Mouse (Mus musculus) limb, embryonic 10.5 days (tissue): ENCODE data around the gene Spata31d1a. TPM values are rescaled to one million over a fixed set of nuclear protein-coding genes. Genes with fewer than 3 reads are reported as not detected.
A peak's percentile ranks its signal among the peaks of the same experiment; 100 is the strongest.

Source experiments
- DNase-seq: peaks from one replicate; pipeline ENCODE4 v3.0.0-alpha.2; 2017; ENCODE audit warnings: low spot score
- H3K27ac ChIP-seq: fragments of 300-500 bp; sonication (generic); 2 replicates; pipeline ENCODE4 v1.5.1; 2016; ENCODE audit warnings: mild to moderate bottlenecking
- H3K27me3 ChIP-seq: fragments of 300-500 bp; sonication (generic); 2 replicates; pipeline ENCODE4 v1.6.1; 2016; ENCODE audit warnings: low read depth, mild to moderate bottlenecking; ENCODE audit not compliant: poor library complexity, severe bottlenecking
- H3K36me3 ChIP-seq: fragments of 300-500 bp; sonication (generic); 2 replicates; pipeline ENCODE4 v1.6.1; 2016; ENCODE audit warnings: mild to moderate bottlenecking, moderate library complexity
- H3K4me1 ChIP-seq: fragments of 300-500 bp; sonication (generic); 2 replicates; pipeline ENCODE4 v1.6.1; 2016
- H3K4me3 ChIP-seq: fragments of 300-500 bp; sonication (generic); 2 replicates; pipeline ENCODE4 v1.5.1; 2016; ENCODE audit warnings: mild to moderate bottlenecking, moderate library complexity
- H3K9me3 ChIP-seq: fragments of 300-500 bp; sonication (generic); replicated peaks from 2 replicates; pipeline ENCODE4 v1.6.1; 2016; ENCODE audit warnings: mild to moderate bottlenecking
- WGBS: fragments of 180-500 bp; shearing (Covaris S2); methylation state at CpG from one replicate; pipeline ENCODE4 v1.1.7; 2016; 5-methylcytosine and 5-hydroxymethylcytosine counted together
- polyA plus RNA-seq: library from polyadenylated mRNA; unstranded; fragments of >200 nt; fragmentation: Nextera tagmentation; extraction: Ambion mirVana; gene quantifications from 2 replicates; pipeline ENCODE4 v1.2.1, GENCODE M21; 2016

Spata31d1a gene
- polyA plus RNA-seq, 1 experiment from 2014 or later = not detected

DNA sequence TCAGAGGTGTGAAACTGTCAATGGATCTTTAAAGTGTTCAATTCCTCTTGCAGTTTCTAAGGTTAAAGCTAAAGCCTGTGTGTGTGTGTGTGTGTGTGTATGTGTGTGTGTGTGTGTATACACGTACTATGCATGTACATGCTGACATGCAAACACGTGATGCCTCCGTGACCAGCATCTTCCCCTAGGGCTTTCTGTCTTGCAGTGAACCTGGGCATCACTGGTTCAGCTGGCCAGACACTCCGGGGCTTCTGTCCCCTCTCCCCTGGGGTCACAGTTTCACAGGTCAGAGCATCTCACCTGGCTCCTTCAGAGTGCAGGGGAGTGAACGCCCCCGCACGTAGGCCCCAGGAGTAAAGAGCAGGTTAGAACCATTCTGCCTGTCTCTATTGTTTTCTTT lies 36.5 kb downstream of the Spata31d1a start:
- H3K27me3 ChIP-seq = no peaks in the 10 kb centered on the region
- peaks cover 35% of the 10 kb centered on the region for H3K4me1 ChIP-seq
- no peaks in the 10 kb centered on the region for H3K9me3 ChIP-seq
- peak overlapping the region; percentile 87 for H3K4me3 ChIP-seq
- 53% methylated on average over 7 of the region's 7 CpGs for WGBS
- H3K27ac ChIP-seq = peak overlapping the region; percentile 96
- H3K36me3 ChIP-seq = peaks cover 19% of the 10 kb centered on the region
- peak; percentile 44 for DNase-seq

DNA sequence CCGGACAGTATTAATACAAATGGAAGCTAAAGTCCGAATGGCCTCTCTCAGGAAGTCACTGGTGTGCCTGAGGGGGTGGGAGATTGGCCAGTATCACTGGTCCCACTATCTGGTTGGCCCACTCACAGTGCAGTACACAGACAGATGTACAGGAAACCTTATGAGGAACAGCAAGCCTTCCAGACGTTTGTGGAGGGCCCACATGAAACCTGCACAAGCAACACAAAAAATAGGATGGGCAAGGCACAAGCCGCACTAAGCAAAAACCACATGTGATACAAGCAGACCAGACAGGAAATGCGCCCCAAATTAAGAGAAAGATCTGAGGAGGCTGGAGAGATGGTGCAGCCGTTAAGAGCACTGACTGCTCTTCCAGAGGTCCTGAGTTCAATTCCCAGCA lies 37.9 kb downstream of the Spata31d1a start:
- peaks cover 21% of the 10 kb centered on the region for H3K36me3 ChIP-seq
- WGBS = 79% methylated on average over 6 of the region's 6 CpGs
- no peak overlapping the region for H3K4me3 ChIP-seq
- peaks cover 40% of the 10 kb centered on the region for H3K4me1 ChIP-seq
- no peaks in the 10 kb centered on the region for H3K27me3 ChIP-seq
- DNase-seq = no peak
- H3K27ac ChIP-seq = no peak overlapping the region
- no peaks in the 10 kb centered on the region for H3K9me3 ChIP-seq

DNA sequence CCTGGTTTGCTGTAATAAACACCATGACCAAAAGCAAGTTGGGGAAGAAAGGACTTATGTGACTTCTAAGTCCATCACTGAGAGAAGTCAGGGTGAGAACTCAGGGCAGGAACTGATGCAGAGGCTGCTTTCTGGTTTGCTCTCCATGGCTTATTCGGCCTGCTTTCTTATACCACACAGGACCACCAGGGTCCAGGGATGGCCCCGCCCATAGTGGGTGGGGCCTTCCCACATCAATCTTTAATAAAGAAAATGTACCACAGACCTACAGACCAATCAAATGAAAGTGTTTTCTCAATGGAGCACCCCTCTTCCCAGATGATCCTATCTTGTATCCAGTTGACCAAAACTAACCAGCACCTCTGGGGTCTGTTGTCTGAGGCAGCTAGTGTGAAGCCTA lies 38.6 kb downstream of the Spata31d1a start:
- DNase-seq = no peak
- peaks cover 28% of the 10 kb centered on the region for H3K36me3 ChIP-seq
- H3K9me3 ChIP-seq = no peaks in the 10 kb centered on the region
- no peaks in the 10 kb centered on the region for H3K27me3 ChIP-seq
- H3K27ac ChIP-seq = no peak overlapping the region
- H3K4me3 ChIP-seq = no peak overlapping the region
- WGBS = 86% methylated on average over 2 of the region's 2 CpGs
- peaks cover 40% of the 10 kb centered on the region for H3K4me1 ChIP-seq

DNA sequence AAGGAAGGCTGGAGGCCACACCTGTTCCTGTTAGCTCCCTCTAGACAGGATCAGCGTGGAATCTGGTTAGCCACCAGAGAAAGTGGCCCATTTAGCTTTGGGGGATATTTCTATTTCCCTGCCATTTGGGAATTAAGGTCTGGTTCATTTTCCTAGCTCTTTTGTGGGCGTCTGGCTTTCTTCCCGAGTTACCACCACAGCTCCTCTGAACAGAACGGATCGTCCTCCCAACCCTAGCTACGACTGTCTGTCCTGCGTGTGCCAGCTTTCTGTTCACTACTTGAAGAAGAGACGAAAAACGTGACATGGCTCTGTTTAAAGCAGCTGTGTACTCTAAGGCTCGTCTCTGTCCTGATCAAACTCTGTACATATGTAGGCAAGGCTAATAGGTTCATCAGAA lies 40.2 kb downstream of the Spata31d1a start:
- no peak for DNase-seq
- no peaks in the 10 kb centered on the region for H3K27me3 ChIP-seq
- 93% methylated on average over 10 of the region's 10 CpGs for WGBS
- H3K36me3 ChIP-seq = peaks cover 44% of the 10 kb centered on the region
- peaks cover 32% of the 10 kb centered on the region for H3K4me1 ChIP-seq
- no peak overlapping the region for H3K27ac ChIP-seq
- H3K9me3 ChIP-seq = no peaks in the 10 kb centered on the region
- H3K4me3 ChIP-seq = no peak overlapping the region

DNA sequence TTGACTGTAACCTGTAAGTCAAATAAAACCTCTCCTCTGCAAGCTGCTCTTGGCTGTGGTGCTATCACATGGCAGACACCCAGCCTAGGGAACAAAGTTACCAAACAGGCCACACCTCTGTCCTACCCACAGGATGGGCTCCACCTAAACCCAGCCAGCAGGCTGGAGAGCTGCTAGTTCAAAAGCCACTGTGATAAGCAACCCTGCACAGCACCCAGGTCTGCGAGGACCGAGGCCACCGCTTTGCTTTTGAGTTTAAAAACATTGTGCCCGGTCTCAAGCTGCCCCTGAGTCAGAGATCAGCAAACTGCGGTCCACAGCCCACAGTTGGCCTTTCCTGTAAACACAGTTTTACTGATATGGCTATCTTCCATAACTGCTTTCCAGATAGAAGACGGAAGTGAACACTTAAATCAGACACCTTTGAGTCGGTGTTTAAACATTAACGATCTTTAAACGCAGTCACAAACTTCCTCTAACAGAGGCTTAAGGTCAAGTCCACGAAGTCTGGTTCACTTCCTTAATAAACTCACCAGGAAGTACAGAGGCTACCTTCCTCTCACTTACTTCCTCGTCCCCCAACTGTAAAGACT lies 41.5 kb downstream of the Spata31d1a start:
- Histone ChIP-seq H3K27me3 (no peaks in the 10 kb centered on the region), H3K9me3 (no peaks in the 10 kb centered on the region), H3K4me3 (no peak overlapping the region), H3K27ac (peak overlapping the region; percentile 8; the same call in 1 of the 2 replicates), H3K4me1 (peaks cover 19% of the 10 kb centered on the region), H3K36me3 (peaks cover 57% of the 10 kb centered on the region)
- 75% methylated on average over 11 of the region's 11 CpGs for WGBS
- no peak for DNase-seq

DNA sequence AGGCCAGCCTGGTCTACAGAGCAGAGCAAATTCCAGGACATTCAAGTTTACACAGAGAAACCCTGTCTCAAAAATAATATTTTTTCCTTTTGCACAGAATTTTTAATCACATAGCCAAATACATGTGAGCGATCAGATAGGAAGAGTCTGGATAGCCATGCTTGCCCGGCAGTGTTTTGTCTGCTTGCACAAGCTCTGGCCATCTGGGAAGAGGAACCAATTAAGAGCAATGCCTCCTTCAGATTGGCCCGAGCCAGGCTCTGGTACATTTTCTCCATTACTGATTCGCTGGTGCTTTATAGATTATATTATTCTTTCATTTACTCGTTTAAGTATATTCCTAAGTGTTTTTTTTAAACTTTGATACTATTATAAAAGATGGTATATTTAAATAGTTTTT lies 42.4 kb downstream of the Spata31d1a start:
- Histone ChIP-seq H3K9me3 (no peaks in the 10 kb centered on the region), H3K4me1 (peaks cover 13% of the 10 kb centered on the region), H3K4me3 (no peak overlapping the region), H3K27ac (no peak overlapping the region), H3K27me3 (no peaks in the 10 kb centered on the region), H3K36me3 (peaks cover 65% of the 10 kb centered on the region)
- DNase-seq = no peak
- 93% methylated on average over 5 of the region's 5 CpGs for WGBS

DNA sequence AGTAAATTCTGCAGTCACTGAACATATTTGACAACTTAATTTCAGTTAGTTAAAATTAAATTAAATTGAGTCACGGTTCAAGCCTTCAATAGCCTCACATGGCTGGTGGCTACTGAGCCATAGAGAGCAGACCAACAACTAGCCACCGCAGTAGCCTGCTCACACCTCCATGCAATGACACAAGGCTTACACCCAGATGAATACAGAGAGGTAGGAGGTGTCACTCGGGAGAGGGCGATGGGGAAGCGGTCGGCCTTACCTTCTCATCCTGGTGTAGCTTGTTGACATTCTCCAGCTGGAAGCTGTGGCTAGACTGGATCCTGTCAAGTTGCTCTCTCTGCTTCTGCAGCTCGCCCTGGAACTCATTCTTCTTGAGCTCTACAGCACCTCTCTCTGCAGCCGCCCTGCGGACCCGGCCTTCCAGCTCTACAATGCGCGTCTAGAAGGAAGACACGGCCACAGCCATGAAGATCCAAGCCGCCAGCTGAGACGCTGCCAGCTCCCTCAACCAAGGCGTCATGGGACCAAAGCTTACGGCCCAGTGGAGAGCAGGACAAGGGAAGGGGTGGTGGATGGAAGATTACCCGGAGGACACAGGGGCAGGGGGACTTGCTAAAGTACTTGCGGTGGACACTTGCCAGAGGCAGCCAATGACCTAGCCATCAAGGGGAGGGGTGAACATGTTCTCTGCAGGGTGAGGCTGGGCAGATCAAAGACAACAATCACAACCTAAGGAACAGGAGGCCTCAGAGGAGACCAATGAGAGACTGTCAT lies 46.0 kb downstream of the Spata31d1a start:
- H3K9me3 ChIP-seq = no peaks in the 10 kb centered on the region
- H3K27me3 ChIP-seq = no peaks in the 10 kb centered on the region
- 90% methylated on average over 19 of the region's 19 CpGs for WGBS
- DNase-seq = no peak
- H3K4me3 ChIP-seq = no peak overlapping the region
- peaks cover 8% of the 10 kb centered on the region for H3K4me1 ChIP-seq
- H3K36me3 ChIP-seq = peaks cover 84% of the 10 kb centered on the region
- no peak overlapping the region for H3K27ac ChIP-seq

DNA sequence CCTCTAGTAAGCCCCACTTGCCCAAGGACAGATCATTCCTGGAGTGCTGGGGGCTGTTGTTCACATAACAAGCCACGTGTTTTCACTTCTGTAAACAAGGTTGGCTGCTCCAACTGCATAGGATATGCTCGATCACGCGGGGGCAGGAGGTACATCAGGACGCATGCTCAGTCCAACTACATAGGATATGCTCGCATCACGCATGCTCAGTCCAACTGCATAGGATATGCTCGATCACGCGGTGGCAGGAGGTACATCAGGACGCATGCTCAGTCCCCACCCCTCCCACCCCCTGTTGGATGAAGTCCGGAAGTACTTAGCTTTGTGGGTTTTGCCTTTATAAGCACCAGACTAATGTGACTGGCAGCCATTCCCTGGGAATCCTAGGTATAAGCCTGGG lies 48.2 kb downstream of the Spata31d1a start:
- H3K4me1 ChIP-seq = peaks cover under 1% of the 10 kb centered on the region
- H3K27ac ChIP-seq = no peak overlapping the region
- peaks cover 100% of the 10 kb centered on the region for H3K36me3 ChIP-seq
- DNase-seq = no peak
- H3K4me3 ChIP-seq = no peak overlapping the region
- 96% methylated on average over 12 of the region's 12 CpGs for WGBS
- H3K27me3 ChIP-seq = no peaks in the 10 kb centered on the region
- H3K9me3 ChIP-seq = no peaks in the 10 kb centered on the region

DNA sequence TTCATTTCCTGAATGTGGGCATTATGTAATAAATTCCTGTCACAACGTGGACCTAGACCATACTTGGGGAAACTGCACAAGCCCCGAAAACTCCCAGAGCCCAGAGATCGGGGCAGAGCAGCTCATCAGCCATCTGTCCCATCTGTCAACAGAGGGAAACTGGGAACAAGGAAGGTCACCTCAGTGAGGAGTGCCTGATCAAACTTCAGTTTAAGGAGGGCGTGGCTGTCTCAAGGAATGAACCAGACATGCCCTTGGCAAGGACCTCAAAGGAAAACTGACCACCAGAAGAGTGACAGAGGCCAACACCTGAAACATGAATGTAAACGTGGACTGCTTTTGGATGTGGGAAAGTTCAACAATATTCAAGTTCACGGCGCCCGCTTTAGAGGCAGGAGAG lies 48.7 kb downstream of the Spata31d1a start:
- Histone ChIP-seq H3K9me3 (no peaks in the 10 kb centered on the region), H3K4me1 (peaks cover 7% of the 10 kb centered on the region), H3K27ac (no peak overlapping the region), H3K27me3 (no peaks in the 10 kb centered on the region), H3K4me3 (no peak overlapping the region), H3K36me3 (peaks cover 100% of the 10 kb centered on the region)
- 96% methylated on average over 8 of the region's 8 CpGs for WGBS
- no peak for DNase-seq

DNA sequence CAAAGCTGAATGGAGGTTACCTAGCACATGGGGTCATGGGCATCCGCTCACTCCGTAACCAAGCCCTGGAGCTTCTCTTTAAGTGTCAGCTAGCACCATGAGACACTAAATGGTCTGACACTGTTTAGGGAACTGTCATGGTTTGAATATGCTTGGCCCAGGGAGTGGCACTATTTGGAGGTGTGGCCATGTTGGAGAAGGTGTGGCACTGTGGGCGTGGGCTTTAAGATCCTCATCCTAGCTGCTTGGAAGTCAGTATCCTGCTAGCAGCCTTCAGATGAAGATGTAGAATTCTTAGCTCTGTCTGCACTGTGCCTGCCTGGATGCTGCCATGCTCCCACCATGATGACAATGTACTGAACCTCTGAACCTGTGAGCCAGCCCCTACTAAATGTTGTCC lies 49.8 kb downstream of the Spata31d1a start:
- Histone ChIP-seq H3K27ac (no peak overlapping the region), H3K36me3 (peaks cover 100% of the 10 kb centered on the region), H3K27me3 (no peaks in the 10 kb centered on the region), H3K4me3 (no peak overlapping the region), H3K4me1 (peaks cover 8% of the 10 kb centered on the region), H3K9me3 (no peaks in the 10 kb centered on the region)
- DNase-seq = no peak
- 93% methylated on average over 3 of the region's 3 CpGs for WGBS

DNA sequence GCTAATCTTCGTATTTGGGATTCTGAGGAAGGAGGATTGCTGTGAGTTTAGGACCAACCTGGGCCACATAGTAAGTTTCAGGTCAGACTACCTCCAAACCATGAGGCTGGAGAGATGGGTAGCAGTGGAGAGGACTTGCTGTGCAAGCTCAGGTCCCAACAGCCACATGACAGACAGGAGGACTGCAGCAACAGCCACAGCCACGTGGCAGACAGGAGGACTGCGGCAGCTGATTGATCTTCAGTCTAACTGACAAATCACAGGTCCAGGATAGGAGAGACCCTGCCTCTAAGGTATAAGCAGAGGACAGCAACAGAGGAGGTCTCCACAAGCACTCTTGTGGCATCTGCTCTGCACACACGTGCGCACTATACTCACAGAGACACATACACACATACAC lies 52.3 kb downstream of the Spata31d1a start:
- Histone ChIP-seq H3K4me3 (no peak overlapping the region), H3K27me3 (no peaks in the 10 kb centered on the region), H3K9me3 (no peaks in the 10 kb centered on the region), H3K4me1 (peaks cover 24% of the 10 kb centered on the region), H3K36me3 (peaks cover 96% of the 10 kb centered on the region), H3K27ac (no peak overlapping the region)
- 79% methylated on average over 5 of the region's 5 CpGs for WGBS
- no peak for DNase-seq

DNA sequence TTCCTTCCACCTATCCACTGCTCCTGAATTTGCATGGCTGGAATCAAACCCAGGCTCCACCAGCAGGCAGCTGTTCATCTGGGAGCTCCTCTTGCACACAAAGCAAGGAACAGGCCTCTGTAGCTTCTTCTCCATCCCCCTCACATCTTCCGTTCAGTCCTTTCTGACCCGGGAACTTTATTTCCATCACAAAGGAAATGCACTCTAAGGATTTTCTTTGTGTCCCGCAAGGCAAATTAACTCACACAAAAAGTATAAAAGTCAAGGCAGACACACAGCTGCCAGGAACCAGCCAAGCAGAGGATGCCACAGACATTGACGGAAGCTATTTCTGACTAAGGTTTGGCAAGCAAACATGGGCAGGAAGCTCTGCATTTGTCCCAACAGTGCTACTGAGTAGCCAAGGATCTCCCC lies 53.1 kb downstream of the Spata31d1a start:
- Histone ChIP-seq H3K27ac (peak overlapping the region; percentile 68), H3K36me3 (peaks cover 96% of the 10 kb centered on the region), H3K4me3 (no peak overlapping the region), H3K27me3 (no peaks in the 10 kb centered on the region), H3K9me3 (no peaks in the 10 kb centered on the region), H3K4me1 (peaks cover 24% of the 10 kb centered on the region)
- WGBS = 80% methylated on average over 4 of the region's 4 CpGs
- no peak for DNase-seq

DNA sequence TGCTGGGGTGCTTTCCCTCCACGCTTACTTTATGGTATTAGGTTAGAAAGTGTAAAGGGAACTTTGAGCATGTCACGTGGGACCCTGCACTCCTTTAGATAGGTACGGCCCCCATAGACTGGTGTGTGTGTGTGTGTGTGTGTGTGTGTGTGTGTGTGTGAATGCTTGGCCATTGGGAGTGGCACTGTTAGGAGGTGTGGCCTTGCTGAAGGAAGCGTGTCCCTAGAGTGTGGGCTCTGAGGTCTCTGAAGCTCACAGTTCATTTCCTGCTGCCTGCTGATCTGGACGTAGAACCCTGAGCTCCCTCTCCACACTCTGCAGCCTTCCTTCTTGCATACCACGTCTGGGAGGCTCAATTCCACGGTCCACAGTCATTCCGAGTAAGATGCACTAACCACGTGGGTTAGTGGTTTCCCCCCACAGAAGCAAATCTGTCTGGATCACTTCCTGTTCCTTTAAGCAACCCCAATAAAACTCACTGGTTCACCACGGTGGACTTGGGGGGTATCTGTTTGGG lies 53.8 kb downstream of the Spata31d1a start:
- Histone ChIP-seq H3K4me1 (peaks cover 26% of the 10 kb centered on the region), H3K36me3 (peaks cover 91% of the 10 kb centered on the region), H3K27me3 (no peaks in the 10 kb centered on the region), H3K9me3 (no peaks in the 10 kb centered on the region), H3K4me3 (no peak overlapping the region), H3K27ac (peak overlapping the region; percentile 68)
- DNase-seq = no peak
- WGBS = 80% methylated on average over 10 of the region's 10 CpGs
